Mouse (Mus musculus): ENCODE results near the gene Robo2. TPM values are rescaled to one million over a fixed set of nuclear protein-coding genes. Genes with fewer than 3 reads are reported as not detected.

The Robo2 gene
- total and polyA plus RNA-seq, 2 experiments from 2014 or later: 50.0 to 101 TPM

GRCm38 (mm10) chr16:74027822-74028221, 383.8 kb downstream of the Robo2 start:
- Histone ChIP-seq H3K4me1 (ENCODE audit: insufficient read depth, low read length) (no peaks in the 10 kb centered on the region), H3K27me3 (ENCODE audit: insufficient read depth, low read length) (no peaks in the 10 kb centered on the region), H3K9me3 (ENCODE audit: low read length) (no peaks in the 10 kb centered on the region), H3K9ac (replicated peaks; ENCODE audit: low read length) (no peak overlapping the region), H3K36me3 (ENCODE audit: insufficient read depth, low read length) (no peaks in the 10 kb centered on the region), H3K4me3 (ENCODE audit: low read length) (no peak overlapping the region), H3K27ac (no peak overlapping the region), H3K4me2 (ENCODE audit: low read depth, low read length) (no peak overlapping the region)
- DNase-seq (ENCODE audit: low spot score) (peak; percentile 59), ATAC-seq (peak; percentile 67; the same call in 1 of the 2 replicates)
- TF ChIP-seq CTCF (IDR thresholded peaks at IDR 0.05; ENCODE audit: low read depth): no peak
- WGBS: 61% methylated on average over 4 of the region's 4 CpGs

- no peak for DNase-seq (ENCODE audit: low spot score)
- H3K4me1 ChIP-seq (ENCODE audit: insufficient read depth, low read length): no peaks in the 10 kb centered on the region
- TF ChIP-seq CTCF (IDR thresholded peaks at IDR 0.05; ENCODE audit: low read depth): no peak
Measured at GRCm38 (mm10) chr16:74022281-74022978, 389.2 kb downstream of the Robo2 start.

GRCm38 (mm10) chr16:74005767-74006166, 405.9 kb downstream of the Robo2 start:
- Histone ChIP-seq H3K27ac (no peak overlapping the region), H3K36me3 (ENCODE audit: insufficient read depth, low read length) (no peaks in the 10 kb centered on the region), H3K9ac (replicated peaks; ENCODE audit: low read length) (no peak overlapping the region), H3K27me3 (ENCODE audit: insufficient read depth, low read length) (no peaks in the 10 kb centered on the region), H3K4me2 (ENCODE audit: low read depth, low read length) (no peak overlapping the region), H3K4me3 (ENCODE audit: low read length) (no peak overlapping the region), H3K9me3 (ENCODE audit: low read length) (no peaks in the 10 kb centered on the region), H3K4me1 (ENCODE audit: insufficient read depth, low read length) (no peaks in the 10 kb centered on the region)
- no peak for DNase-seq (ENCODE audit: low spot score)
- WGBS: 78% methylated on average over 3 of the region's 3 CpGs
- no peak for ATAC-seq
- TF ChIP-seq CTCF (IDR thresholded peaks at IDR 0.05; ENCODE audit: low read depth): no peak

More at GRCm38 (mm10) chr16:74022281-74022978, 389.2 kb downstream of the Robo2 start:
- 44% methylated on average over 1 of the region's 1 CpGs for WGBS
- H3K9me3 ChIP-seq (ENCODE audit: low read length): no peaks in the 10 kb centered on the region
- ATAC-seq: no peak
- H3K9ac ChIP-seq (replicated peaks; ENCODE audit: low read length): no peak overlapping the region
- H3K4me2 ChIP-seq (ENCODE audit: low read depth, low read length): no peak overlapping the region
- no peaks in the 10 kb centered on the region for H3K27me3 ChIP-seq (ENCODE audit: insufficient read depth, low read length)
- no peak overlapping the region for H3K27ac ChIP-seq
- no peaks in the 10 kb centered on the region for H3K36me3 ChIP-seq (ENCODE audit: insufficient read depth, low read length)
- H3K4me3 ChIP-seq (ENCODE audit: low read length): no peak overlapping the region

GRCm38 (mm10) chr16:74001331-74001730, 410.3 kb downstream of the Robo2 start:
- 29% methylated on average over 2 of the region's 2 CpGs for WGBS
- no peak for ATAC-seq

GRCm38 (mm10) chr16:73991212-73991611, 420.4 kb downstream of the Robo2 start:
- ATAC-seq: no peak

More at GRCm38 (mm10) chr16:74001331-74001730, 410.3 kb downstream of the Robo2 start:
- Histone ChIP-seq H3K4me1 (ENCODE audit: insufficient read depth, low read length) (no peaks in the 10 kb centered on the region), H3K9ac (replicated peaks; ENCODE audit: low read length) (no peak overlapping the region), H3K27ac (no peak overlapping the region), H3K36me3 (ENCODE audit: insufficient read depth, low read length) (no peaks in the 10 kb centered on the region), H3K4me2 (ENCODE audit: low read depth, low read length) (no peak overlapping the region), H3K9me3 (ENCODE audit: low read length) (no peaks in the 10 kb centered on the region), H3K4me3 (ENCODE audit: low read length) (no peak overlapping the region), H3K27me3 (ENCODE audit: insufficient read depth, low read length) (no peaks in the 10 kb centered on the region)
- no peak for TF ChIP-seq CTCF (IDR thresholded peaks at IDR 0.05; ENCODE audit: low read depth)
- DNase-seq (ENCODE audit: low spot score): no peak

GRCm38 (mm10) chr16:73969573-73969972, 442.1 kb downstream of the Robo2 start:
- Histone ChIP-seq H3K4me3 (ENCODE audit: low read length) (no peak overlapping the region), H3K9me3 (ENCODE audit: low read length) (no peaks in the 10 kb centered on the region), H3K9ac (replicated peaks; ENCODE audit: low read length) (no peak overlapping the region), H3K4me1 (ENCODE audit: insufficient read depth, low read length) (no peaks in the 10 kb centered on the region), H3K27ac (no peak overlapping the region), H3K27me3 (ENCODE audit: insufficient read depth, low read length) (no peaks in the 10 kb centered on the region), H3K4me2 (ENCODE audit: low read depth, low read length) (no peak overlapping the region), H3K36me3 (ENCODE audit: insufficient read depth, low read length) (no peaks in the 10 kb centered on the region)
- no peak for DNase-seq (ENCODE audit: low spot score)
- ATAC-seq: no peak
- TF ChIP-seq CTCF (IDR thresholded peaks at IDR 0.05; ENCODE audit: low read depth): no peak
- 69% methylated on average over 7 of the region's 7 CpGs for WGBS

More at GRCm38 (mm10) chr16:73991212-73991611, 420.4 kb downstream of the Robo2 start:
- no peaks in the 10 kb centered on the region for H3K9me3 ChIP-seq (ENCODE audit: low read length)
- H3K4me3 ChIP-seq (ENCODE audit: low read length): no peak overlapping the region
- no peaks in the 10 kb centered on the region for H3K36me3 ChIP-seq (ENCODE audit: insufficient read depth, low read length)
- no peak overlapping the region for H3K4me2 ChIP-seq (ENCODE audit: low read depth, low read length)
- no peak overlapping the region for H3K9ac ChIP-seq (replicated peaks; ENCODE audit: low read length)
- no peaks in the 10 kb centered on the region for H3K4me1 ChIP-seq (ENCODE audit: insufficient read depth, low read length)
- H3K27me3 ChIP-seq (ENCODE audit: insufficient read depth, low read length): no peaks in the 10 kb centered on the region
- WGBS: 46% methylated on average over 6 of the region's 6 CpGs
- no peak overlapping the region for H3K27ac ChIP-seq
- no peak for DNase-seq (ENCODE audit: low spot score)
- no peak for TF ChIP-seq CTCF (IDR thresholded peaks at IDR 0.05; ENCODE audit: low read depth)

GRCm38 (mm10) chr16:73964366-73964926, 447.2 kb downstream of the Robo2 start:
- H3K4me3 ChIP-seq (ENCODE audit: low read length): no peak overlapping the region
- H3K4me2 ChIP-seq (ENCODE audit: low read depth, low read length): no peak overlapping the region
- no peaks in the 10 kb centered on the region for H3K27me3 ChIP-seq (ENCODE audit: insufficient read depth, low read length)
- no peaks in the 10 kb centered on the region for H3K36me3 ChIP-seq (ENCODE audit: insufficient read depth, low read length)
- no peak overlapping the region for H3K9ac ChIP-seq (replicated peaks; ENCODE audit: low read length)
- TF ChIP-seq CTCF (IDR thresholded peaks at IDR 0.05; ENCODE audit: low read depth): no peak
- no peak overlapping the region for H3K27ac ChIP-seq
- 83% methylated on average over 5 of the region's 5 CpGs for WGBS
- no peaks in the 10 kb centered on the region for H3K9me3 ChIP-seq (ENCODE audit: low read length)
- no peak for DNase-seq (ENCODE audit: low spot score)
- no peak for ATAC-seq
- H3K4me1 ChIP-seq (ENCODE audit: insufficient read depth, low read length): no peaks in the 10 kb centered on the region
